Mouse (Mus musculus) myocyte (in vitro differentiated cells): ENCODE data around the gene Emg1. TPM values are rescaled to one million over a fixed set of nuclear protein-coding genes. Genes with fewer than 3 reads are reported as not detected.

Experiments
- H3K27me3 ChIP-seq: one replicate; pipeline ENCODE4 v1.6.1; 2011; ENCODE audit not compliant: control insufficient read depth, insufficient read depth, insufficient read length
- H3K36me3 ChIP-seq: one replicate; pipeline ENCODE4 v1.6.1; 2011; ENCODE audit not compliant: control insufficient read depth, insufficient read depth
- H3K4me2 ChIP-seq: one replicate; pipeline ENCODE4 v1.6.1; 2011; ENCODE audit warnings: low read depth, control low read depth
- H3K4me3 ChIP-seq: one replicate; pipeline ENCODE4 v1.5.1; 2011; ENCODE audit warnings: mild to moderate bottlenecking, control low read depth, moderate library complexity
- H3K79me2 ChIP-seq: one replicate; pipeline ENCODE4 v1.6.1; 2011; ENCODE audit not compliant: control insufficient read depth, insufficient read depth
- H3ac ChIP-seq: one replicate; pipeline ENCODE4 v1.6.1; 2011; ENCODE audit not compliant: control insufficient read depth, insufficient read length
- CEBPB ChIP-seq: IDR thresholded peaks from 2 replicates; pipeline ENCODE4 v1.6.1; 2011; ENCODE audit warnings: mild to moderate bottlenecking, moderate library complexity; ENCODE audit not compliant: poor library complexity, insufficient read depth, severe bottlenecking
- E2F4 ChIP-seq: IDR thresholded peaks from one replicate; pipeline ENCODE4 v1.6.1; 2011; ENCODE audit warnings: mild to moderate bottlenecking, control low read depth, moderate library complexity; ENCODE audit not compliant: insufficient read depth
- MAX ChIP-seq: IDR thresholded peaks from one replicate; pipeline ENCODE4 v1.6.1; 2011; ENCODE audit warnings: low read depth, mild to moderate bottlenecking, control low read depth
- MYOD1 ChIP-seq, 3 experiments: IDR thresholded peaks; one replicate each; pipeline ENCODE4 v1.6.1; 2011; ENCODE audit warnings: control low read depth in 2 of 3, low read depth in 2 of 3, mild to moderate bottlenecking in 2 of 3, moderate library complexity in 1 of 3; ENCODE audit not compliant: insufficient read length in 2 of 3, control insufficient read depth in 1 of 3
- MYOG ChIP-seq, 3 experiments: IDR thresholded peaks; one replicate each; pipeline ENCODE4 v1.6.1; 2011; ENCODE audit warnings: control low read depth in 2 of 3, low read depth in 2 of 3, mild to moderate bottlenecking in 2 of 3; ENCODE audit not compliant: insufficient read length in 2 of 3, control insufficient read depth in 1 of 3, insufficient read depth in 1 of 3
- POLR2A ChIP-seq: IDR thresholded peaks from one replicate; pipeline ENCODE4 v1.6.1; 2011; ENCODE audit warnings: low read depth, mild to moderate bottlenecking, control low read depth, moderate library complexity; ENCODE audit not compliant: insufficient read length
- POLR2AphosphoS2 ChIP-seq: IDR thresholded peaks from one replicate; pipeline ENCODE4 v1.6.1; 2011; ENCODE audit warnings: low read depth, control low read depth; ENCODE audit not compliant: insufficient read length
- REST ChIP-seq: IDR thresholded peaks from one replicate; pipeline ENCODE4 v1.6.1; 2011; ENCODE audit warnings: mild to moderate bottlenecking, control low read depth, moderate library complexity; ENCODE audit not compliant: insufficient read depth, insufficient read length
- SRF ChIP-seq: IDR thresholded peaks from one replicate; pipeline ENCODE4 v1.6.1; 2011; ENCODE audit warnings: low read depth; ENCODE audit not compliant: control insufficient read depth, insufficient read length
- TCF12 ChIP-seq: IDR thresholded peaks from one replicate; pipeline ENCODE4 v1.6.1; 2011; ENCODE audit warnings: mild to moderate bottlenecking, control low read depth; ENCODE audit not compliant: poor library complexity, insufficient read depth, severe bottlenecking
- TCF3 ChIP-seq: IDR thresholded peaks from one replicate; pipeline ENCODE4 v1.6.1; 2011; ENCODE audit warnings: low read depth, control low read depth; ENCODE audit not compliant: insufficient read length
- USF1 ChIP-seq: IDR thresholded peaks from one replicate; pipeline ENCODE4 v1.6.1; 2011; ENCODE audit warnings: low read depth, mild to moderate bottlenecking, control low read depth, moderate library complexity
- polyA plus RNA-seq: library from polyadenylated mRNA; unstranded; fragments of >200 nt; fragmentation: generic; extraction: Trizol; gene quantifications from one replicate; pipeline ENCODE4 v1.2.1, GENCODE M21; 2012; ENCODE audit warnings: missing spikeins

Emg1 gene
- polyA plus RNA-seq, 1 experiment = 103 TPM

DNA sequence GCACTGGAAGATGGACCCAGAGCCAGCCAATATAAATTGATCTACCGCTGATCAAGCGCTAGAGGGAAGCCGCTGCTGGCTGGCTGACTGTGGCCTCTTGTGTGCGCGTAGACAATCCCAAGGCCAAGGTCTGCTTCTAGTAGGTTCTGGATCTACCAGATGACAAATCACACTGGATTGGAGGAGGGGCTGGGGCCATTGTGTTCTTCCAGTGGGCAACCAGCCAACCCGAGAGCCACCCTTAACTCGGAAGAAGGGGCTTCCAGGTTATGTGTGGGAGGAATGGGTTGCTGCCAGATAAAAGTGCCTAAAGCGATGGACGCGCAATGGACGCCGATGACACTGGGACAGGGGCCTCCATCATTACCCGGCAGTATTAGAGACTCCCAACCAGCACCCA lies 6.0 kb upstream of the Emg1 start:
- no peak overlapping the region for H3K4me2 ChIP-seq
- H3K27me3 ChIP-seq = no peaks in the 10 kb centered on the region
- H3ac ChIP-seq = no peak overlapping the region
- H3K36me3 ChIP-seq = peaks cover 22% of the 10 kb centered on the region
- TF ChIP-seq POLR2AphosphoS2 = no peak
- no peak for TF ChIP-seq REST
- TF ChIP-seq TCF3 = no peak
- TF ChIP-seq E2F4 = no peak
- no peak for TF ChIP-seq CEBPB
- no peak overlapping the region for H3K4me3 ChIP-seq
- peaks cover 17% of the 10 kb centered on the region for H3K79me2 ChIP-seq

DNA sequence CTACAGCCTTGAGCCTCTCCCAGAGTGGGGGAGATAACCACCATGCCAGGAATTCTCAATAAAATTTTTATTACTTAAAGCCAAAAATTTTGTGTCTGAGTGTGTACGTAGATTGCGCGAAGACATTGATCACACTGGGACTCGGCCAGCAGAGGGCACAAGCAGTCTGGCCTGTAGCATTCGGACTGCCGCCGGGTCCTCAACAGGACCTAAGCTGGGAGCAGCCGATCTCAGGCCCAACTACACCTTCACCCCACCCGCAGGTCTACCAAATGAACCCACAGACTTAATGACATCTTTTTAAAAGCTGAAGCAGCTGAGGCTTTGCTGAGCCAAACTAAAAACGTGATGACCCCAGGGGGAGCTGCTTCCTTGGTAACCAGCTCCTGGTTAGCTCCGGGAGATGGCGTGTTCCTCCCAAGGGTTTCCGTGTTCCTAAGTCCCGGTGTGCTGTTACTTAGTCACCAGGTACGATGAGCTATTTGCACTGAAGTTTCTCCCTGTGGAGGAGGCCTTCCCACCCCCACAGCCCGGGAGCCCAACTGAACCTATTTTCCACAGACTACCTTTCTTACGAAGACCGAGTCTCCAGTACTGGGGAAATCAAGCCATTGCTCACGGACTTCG lies 5.0 kb upstream of the Emg1 start:
- TF ChIP-seq POLR2AphosphoS2 = no peak
- no peak for TF ChIP-seq TCF12
- TF ChIP-seq REST = no peak
- no peak for TF ChIP-seq CEBPB
- no peak for TF ChIP-seq E2F4
- TF ChIP-seq MYOD1 (IDR thresholded peaks at IDR 0.05; ENCODE audit: control insufficient read depth in 1 of 3, insufficient read length in 2 of 3, low read depth in 2 of 3) = no peak
- TF ChIP-seq USF1 = no peak
- TF ChIP-seq MYOG (IDR thresholded peaks at IDR 0.05; ENCODE audit: control insufficient read depth in 1 of 3, insufficient read depth in 1 of 3, insufficient read length in 2 of 3, low read depth in 2 of 3) = no peak
- TF ChIP-seq POLR2A = no peak
- no peak for TF ChIP-seq MAX
- TF ChIP-seq SRF = no peak
- TF ChIP-seq TCF3 = no peak
- Histone ChIP-seq H3K27me3 (no peaks in the 10 kb centered on the region), H3ac (no peak overlapping the region), H3K4me3 (no peak overlapping the region), H3K4me2 (no peak overlapping the region), H3K79me2 (peaks cover 23% of the 10 kb centered on the region), H3K36me3 (peaks cover 22% of the 10 kb centered on the region)

- peak overlapping the region; percentile 91 for H3ac ChIP-seq
- peaks cover 22% of the 10 kb centered on the region for H3K36me3 ChIP-seq
- peaks cover 62% of the 10 kb centered on the region for H3K79me2 ChIP-seq
- TF ChIP-seq USF1 = no peak
- no peak for TF ChIP-seq TCF12
- no peak for TF ChIP-seq POLR2AphosphoS2
- no peak for TF ChIP-seq CEBPB
- TF ChIP-seq POLR2A = no peak
- no peak for TF ChIP-seq MAX
- TF ChIP-seq TCF3 = no peak
- no peak for TF ChIP-seq MYOG (IDR thresholded peaks at IDR 0.05; ENCODE audit: control insufficient read depth in 1 of 3, insufficient read depth in 1 of 3, insufficient read length in 2 of 3, low read depth in 2 of 3)
- no peak for TF ChIP-seq SRF
- no peak for TF ChIP-seq MYOD1 (IDR thresholded peaks at IDR 0.05; ENCODE audit: control insufficient read depth in 1 of 3, insufficient read length in 2 of 3, low read depth in 2 of 3)
- no peak for TF ChIP-seq E2F4
- TF ChIP-seq REST = no peak
- H3K27me3 ChIP-seq = no peaks in the 10 kb centered on the region
- peak overlapping the region; percentile 76 for H3K4me3 ChIP-seq
- peak overlapping the region; percentile 99 for H3K4me2 ChIP-seq
Observed at GRCm38 (mm10) chr6:124712918-124713317, 940 bp upstream of the Emg1 start.

- TF ChIP-seq POLR2AphosphoS2 (peak; percentile 76), MYOG (IDR thresholded peaks at IDR 0.05; ENCODE audit: control insufficient read depth in 1 of 3, insufficient read depth in 1 of 3, insufficient read length in 2 of 3, low read depth in 2 of 3) (no peak), POLR2A (peak; percentile 32)
- Histone ChIP-seq H3K27me3 (no peaks in the 10 kb centered on the region), H3K79me2 (peaks cover 70% of the 10 kb centered on the region), H3K4me3 (no peak overlapping the region), H3K36me3 (peaks cover 22% of the 10 kb centered on the region), H3ac (no peak overlapping the region), H3K4me2 (no peak overlapping the region)
Observed at GRCm38 (mm10) chr6:124708289-124708889, 3.6 kb downstream of the Emg1 start.

- no peak overlapping the region for H3K4me2 ChIP-seq
- H3K36me3 ChIP-seq = peaks cover 37% of the 10 kb centered on the region
- H3ac ChIP-seq = no peak overlapping the region
- H3K27me3 ChIP-seq = no peaks in the 10 kb centered on the region
- TF ChIP-seq POLR2AphosphoS2 = peak; percentile 9
- TF ChIP-seq MYOG (IDR thresholded peaks at IDR 0.05; ENCODE audit: control insufficient read depth in 1 of 3, insufficient read depth in 1 of 3, insufficient read length in 2 of 3, low read depth in 2 of 3) = no peak
- H3K4me3 ChIP-seq = no peak overlapping the region
- H3K79me2 ChIP-seq = peaks cover 52% of the 10 kb centered on the region
Observed at GRCm38 (mm10) chr6:124706061-124706627, 5.8 kb downstream of the Emg1 start.
